Mouse (Mus musculus): ENCODE results near the gene Cacna2d3.

GRCm38 (mm10) chr14:29334216-29334615 is 387.4 kb downstream of the Cacna2d3 start:
- TF ChIP-seq ZNF384 (IDR thresholded peaks at IDR 0.05; ENCODE audit: low read depth, low read length) (no peak), CTCF (IDR thresholded peaks at IDR 0.05 in 2 of 3, conservative IDR thresholded peaks at IDR 0.05 in 1 of 3; ENCODE audit: control insufficient read depth in 1 of 3, insufficient read depth in 1 of 3, low read depth in 2 of 3, low read length in 3 of 3, poor library complexity in 1 of 3, severe bottlenecking in 1 of 3) (no peak), ZC3H11A (IDR thresholded peaks at IDR 0.05; ENCODE audit: low read depth, low read length) (no peak)

Measured in MEL (cell line).